Mouse (Mus musculus): ENCODE measurements at regions not wholly inside any gene's neighbourhood (a gene's known extent, or its start where the extent isn't known, plus 50 kb on each side); places are given as distances from the start of the nearest gene placed in this dataset.
A peak's percentile ranks its signal among the peaks of the same experiment; 100 is the strongest.

- H3K27me3 ChIP-seq (replicated peaks; ENCODE audit: control insufficient read depth, insufficient read depth, low read length) = no peaks in the 10 kb centered on the region
- no peaks in the 10 kb centered on the region for H3K36me3 ChIP-seq (ENCODE audit: control insufficient read depth, insufficient read depth, low read length)
- no peak overlapping the region for H3K27ac ChIP-seq (ENCODE audit: insufficient read depth, low read depth, low read length)
- no peak for TF ChIP-seq CTCF (conservative IDR thresholded peaks at IDR 0.05; ENCODE audit: insufficient read depth, insufficient read length, low read depth, low read length)
- TF ChIP-seq POLR2A (IDR thresholded peaks at IDR 0.05; ENCODE audit: low read depth, low read length) = no peak
- H3K4me3 ChIP-seq (ENCODE audit: insufficient read depth, low read depth, low read length) = no peak overlapping the region
- no peak for DNase-seq
- H3K4me1 ChIP-seq (ENCODE audit: control insufficient read depth, insufficient read depth, low read length) = no peaks in the 10 kb centered on the region
- 71% methylated on average over 8 of the region's 8 CpGs for WGBS
Measured at GRCm38 (mm10) chr13:99071821-99072414, 87.6 kb upstream of the 1700024P04Rik start.

- no peaks in the 10 kb centered on the region for H3K36me3 ChIP-seq (ENCODE audit: control insufficient read depth, insufficient read depth, low read length)
- H3K4me3 ChIP-seq (ENCODE audit: insufficient read depth, low read depth, low read length) = no peak overlapping the region
- no peak overlapping the region for H3K27ac ChIP-seq (ENCODE audit: insufficient read depth, low read depth, low read length)
- no peaks in the 10 kb centered on the region for H3K27me3 ChIP-seq (replicated peaks; ENCODE audit: control insufficient read depth, insufficient read depth, low read length)
- DNase-seq = no peak
- no peaks in the 10 kb centered on the region for H3K4me1 ChIP-seq (ENCODE audit: control insufficient read depth, insufficient read depth, low read length)
- 42% methylated on average over 6 of the region's 6 CpGs for WGBS
- no peak for TF ChIP-seq CTCF (conservative IDR thresholded peaks at IDR 0.05; ENCODE audit: insufficient read depth, insufficient read length, low read depth, low read length)
- TF ChIP-seq POLR2A (IDR thresholded peaks at IDR 0.05; ENCODE audit: low read depth, low read length) = no peak
Measured at GRCm38 (mm10) chr13:99071413-99071812, 87.0 kb upstream of the 1700024P04Rik start.

DNA sequence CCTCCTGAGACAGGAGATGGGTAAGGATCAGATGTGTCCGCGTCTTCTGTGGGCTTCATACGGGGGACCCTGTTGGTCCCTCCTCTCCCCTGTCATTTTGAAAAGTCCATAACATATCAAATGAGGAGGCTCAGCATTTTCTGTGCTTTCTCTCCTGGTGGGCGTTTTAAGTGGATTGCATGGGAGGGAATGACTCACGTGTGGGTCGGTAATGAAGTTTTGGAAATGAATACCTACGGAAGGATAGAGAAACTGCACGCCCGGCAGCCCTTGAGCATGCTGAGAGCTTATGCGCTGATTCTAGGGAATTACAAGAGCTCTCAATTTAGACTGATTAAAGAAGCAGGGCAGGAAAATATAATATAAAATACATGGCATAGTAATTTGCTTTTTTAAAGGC is 85.4 kb upstream of the 1700024P04Rik start:
- DNase-seq = no peak
- no peaks in the 10 kb centered on the region for H3K36me3 ChIP-seq (ENCODE audit: control insufficient read depth, insufficient read depth, low read length)
- TF ChIP-seq POLR2A (IDR thresholded peaks at IDR 0.05; ENCODE audit: low read depth, low read length) = no peak
- no peak for TF ChIP-seq CTCF (conservative IDR thresholded peaks at IDR 0.05; ENCODE audit: insufficient read depth, insufficient read length, low read depth, low read length)
- 72% methylated on average over 10 of the region's 10 CpGs for WGBS
- no peak overlapping the region for H3K4me3 ChIP-seq (ENCODE audit: insufficient read depth, low read depth, low read length)
- H3K27ac ChIP-seq (ENCODE audit: insufficient read depth, low read depth, low read length) = no peak overlapping the region
- H3K4me1 ChIP-seq (ENCODE audit: control insufficient read depth, insufficient read depth, low read length) = no peaks in the 10 kb centered on the region
- no peaks in the 10 kb centered on the region for H3K27me3 ChIP-seq (replicated peaks; ENCODE audit: control insufficient read depth, insufficient read depth, low read length)

- TF ChIP-seq POLR2A (IDR thresholded peaks at IDR 0.05; ENCODE audit: low read depth, low read length) (no peak), CTCF (conservative IDR thresholded peaks at IDR 0.05; ENCODE audit: insufficient read depth, insufficient read length, low read depth, low read length) (no peak)
- 52% methylated on average over 1 of the region's 1 CpGs for WGBS
- no peaks in the 10 kb centered on the region for H3K27me3 ChIP-seq (replicated peaks; ENCODE audit: control insufficient read depth, insufficient read depth, low read length)
- H3K4me3 ChIP-seq (ENCODE audit: insufficient read depth, low read depth, low read length) = no peak overlapping the region
- no peak overlapping the region for H3K27ac ChIP-seq (ENCODE audit: insufficient read depth, low read depth, low read length)
- H3K36me3 ChIP-seq (ENCODE audit: control insufficient read depth, insufficient read depth, low read length) = no peaks in the 10 kb centered on the region
- DNase-seq = peak; percentile 27
- no peaks in the 10 kb centered on the region for H3K4me1 ChIP-seq (ENCODE audit: control insufficient read depth, insufficient read depth, low read length)
Measured at GRCm38 (mm10) chr13:99067504-99067903, 83.1 kb upstream of the 1700024P04Rik start.

GRCm38 (mm10) chr13:99063431-99063830 is 79.1 kb upstream of the 1700024P04Rik start:
- no peak for DNase-seq
- no peak overlapping the region for H3K4me3 ChIP-seq (ENCODE audit: insufficient read depth, low read depth, low read length)
- H3K4me1 ChIP-seq (ENCODE audit: control insufficient read depth, insufficient read depth, low read length) = no peaks in the 10 kb centered on the region
- no peak overlapping the region for H3K27ac ChIP-seq (ENCODE audit: insufficient read depth, low read depth, low read length)
- 71% methylated on average over 4 of the region's 4 CpGs for WGBS
- no peak for TF ChIP-seq CTCF (conservative IDR thresholded peaks at IDR 0.05; ENCODE audit: insufficient read depth, insufficient read length, low read depth, low read length)
- TF ChIP-seq POLR2A (IDR thresholded peaks at IDR 0.05; ENCODE audit: low read depth, low read length) = no peak
- no peaks in the 10 kb centered on the region for H3K36me3 ChIP-seq (ENCODE audit: control insufficient read depth, insufficient read depth, low read length)
- no peaks in the 10 kb centered on the region for H3K27me3 ChIP-seq (replicated peaks; ENCODE audit: control insufficient read depth, insufficient read depth, low read length)

- no peak overlapping the region for H3K27ac ChIP-seq (ENCODE audit: insufficient read depth, low read depth, low read length)
Measured at GRCm38 (mm10) chr13:99062936-99063335, 78.6 kb upstream of the 1700024P04Rik start.

DNA sequence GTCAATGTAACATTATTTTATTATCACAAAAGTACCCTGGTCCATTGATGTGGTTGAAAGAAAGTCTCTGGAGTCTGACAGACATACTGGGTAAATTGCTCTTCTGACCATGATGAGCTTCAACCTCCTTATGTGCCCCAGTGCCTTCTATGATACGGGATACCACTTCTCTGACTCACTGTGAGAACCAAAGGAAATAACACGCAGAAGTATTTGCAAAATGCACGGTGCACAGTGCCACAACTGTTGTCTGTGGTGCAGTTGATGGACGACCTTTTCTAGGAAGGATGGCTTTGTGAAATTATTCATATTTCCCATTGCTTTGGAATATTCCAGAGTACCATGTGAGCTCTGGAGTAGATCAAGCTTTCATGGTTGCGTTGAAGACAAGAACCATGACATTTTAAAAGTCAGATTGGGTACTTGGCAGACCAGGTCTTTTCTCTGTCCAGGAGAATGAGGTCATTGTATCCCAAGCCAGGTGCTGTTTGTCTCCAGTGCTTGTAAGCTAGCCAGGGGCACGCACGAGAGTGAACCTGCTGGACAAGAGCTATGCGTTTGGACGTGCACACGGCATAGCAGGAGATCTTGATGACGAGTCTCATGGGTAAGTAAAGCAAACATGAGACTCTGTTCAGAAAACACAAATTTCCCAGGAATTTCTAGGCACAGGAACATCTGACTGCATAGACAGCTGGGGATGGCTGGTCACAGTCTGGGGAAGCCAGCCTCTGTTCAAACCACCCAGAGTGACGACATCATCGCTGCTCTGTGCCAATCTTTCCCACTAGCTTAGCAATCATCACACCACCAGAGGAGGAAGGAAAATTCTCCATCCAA is 74.0 kb upstream of the 1700024P04Rik start:
- 83% methylated on average over 13 of the region's 13 CpGs for WGBS

More at GRCm38 (mm10) chr13:99062936-99063335, 78.6 kb upstream of the 1700024P04Rik start:
- no peak for DNase-seq
- Histone ChIP-seq H3K27me3 (replicated peaks; ENCODE audit: control insufficient read depth, insufficient read depth, low read length) (no peaks in the 10 kb centered on the region), H3K36me3 (ENCODE audit: control insufficient read depth, insufficient read depth, low read length) (no peaks in the 10 kb centered on the region), H3K4me1 (ENCODE audit: control insufficient read depth, insufficient read depth, low read length) (no peaks in the 10 kb centered on the region), H3K4me3 (ENCODE audit: insufficient read depth, low read depth, low read length) (no peak overlapping the region)
- 74% methylated on average over 3 of the region's 3 CpGs for WGBS
- TF ChIP-seq POLR2A (IDR thresholded peaks at IDR 0.05; ENCODE audit: low read depth, low read length) (no peak), CTCF (conservative IDR thresholded peaks at IDR 0.05; ENCODE audit: insufficient read depth, insufficient read length, low read depth, low read length) (no peak)

More for the DNA sequence above, 74.0 kb upstream of the 1700024P04Rik start:
- Histone ChIP-seq H3K4me3 (ENCODE audit: insufficient read depth, low read depth, low read length) (no peak overlapping the region), H3K4me1 (ENCODE audit: control insufficient read depth, insufficient read depth, low read length) (no peaks in the 10 kb centered on the region), H3K36me3 (ENCODE audit: control insufficient read depth, insufficient read depth, low read length) (no peaks in the 10 kb centered on the region), H3K27me3 (replicated peaks; ENCODE audit: control insufficient read depth, insufficient read depth, low read length) (no peaks in the 10 kb centered on the region), H3K27ac (ENCODE audit: insufficient read depth, low read depth, low read length) (no peak overlapping the region)
- TF ChIP-seq POLR2A (IDR thresholded peaks at IDR 0.05; ENCODE audit: low read depth, low read length) (no peak), CTCF (conservative IDR thresholded peaks at IDR 0.05; ENCODE audit: insufficient read depth, insufficient read length, low read depth, low read length) (no peak)
- no peak for DNase-seq

Measured in kidney, adult 2 months (tissue).